Mouse (Mus musculus) heart, embryonic 11.5 days (tissue): ENCODE data around the gene Iqschfp. TPM values are rescaled to one million over a fixed set of nuclear protein-coding genes. Genes with fewer than 3 reads are reported as not detected.

Source experiments
- ATAC-seq: fragments of 200-750 bp; cut with Nextera tagmentation; replicated peaks from 2 replicates; pipeline ENCODE4 v1.8.0; 2017; ENCODE audit warnings: moderate library complexity; ENCODE audit not compliant: insufficient number of reproducible peaks, low FRiP score, low TSS enrichment
- H3K27ac ChIP-seq: fragments of 300-500 bp; sonication (generic); 2 replicates; pipeline ENCODE4 v1.5.1; 2014; ENCODE audit warnings: mild to moderate bottlenecking, low read depth, low read length
- H3K27me3 ChIP-seq: fragments of 300-500 bp; sonication (generic); 2 replicates; pipeline ENCODE4 v1.6.1; 2014; ENCODE audit warnings: mild to moderate bottlenecking, low read length, mixed read lengths; ENCODE audit not compliant: control insufficient read depth, insufficient read depth
- H3K36me3 ChIP-seq: fragments of 300-500 bp; sonication (generic); 2 replicates; pipeline ENCODE4 v1.6.1; 2014; ENCODE audit warnings: mild to moderate bottlenecking, low read length, moderate library complexity, mixed read lengths; ENCODE audit not compliant: control insufficient read depth, insufficient read depth
- H3K4me1 ChIP-seq: fragments of 300-500 bp; sonication (generic); 2 replicates; pipeline ENCODE4 v1.6.1; 2014; ENCODE audit warnings: low read length; ENCODE audit not compliant: control insufficient read depth, insufficient read depth
- H3K4me2 ChIP-seq: fragments of 300-500 bp; sonication (generic); 2 replicates; pipeline ENCODE4 v1.6.1; 2014; ENCODE audit warnings: mild to moderate bottlenecking, moderate library complexity
- H3K4me3 ChIP-seq: fragments of 300-500 bp; sonication (generic); 2 replicates; pipeline ENCODE4 v1.5.1; 2014; ENCODE audit warnings: low read depth, low read length
- H3K9ac ChIP-seq: fragments of 300-500 bp; sonication (generic); 2 replicates; pipeline ENCODE4 v1.6.1; 2014; ENCODE audit warnings: mild to moderate bottlenecking, low read depth, low read length, moderate library complexity
- H3K9me3 ChIP-seq: fragments of 300-500 bp; sonication (generic); replicated peaks from 2 replicates; pipeline ENCODE4 v1.6.1; 2016; ENCODE audit warnings: low read length; ENCODE audit not compliant: control insufficient read depth
- WGBS: fragments of 180-500 bp; shearing (Covaris S2); extraction: QIAGEN DNeasy Blood & Tissue Kit; methylation state at CpG from one replicate; pipeline ENCODE4 v1.1.7; 2014; ENCODE audit not compliant: insufficient replicate concordance; 5-methylcytosine and 5-hydroxymethylcytosine counted together
- polyA plus RNA-seq: library from polyadenylated mRNA; unstranded; fragments of >200 nt; fragmentation: Nextera tagmentation; extraction: Ambion mirVana; gene quantifications from 2 replicates; pipeline ENCODE4 v1.2.1, GENCODE M21; 2014

The Iqschfp gene
- polyA plus RNA-seq, 1 experiment from 2014 or later = 0.26 TPM

DNA sequence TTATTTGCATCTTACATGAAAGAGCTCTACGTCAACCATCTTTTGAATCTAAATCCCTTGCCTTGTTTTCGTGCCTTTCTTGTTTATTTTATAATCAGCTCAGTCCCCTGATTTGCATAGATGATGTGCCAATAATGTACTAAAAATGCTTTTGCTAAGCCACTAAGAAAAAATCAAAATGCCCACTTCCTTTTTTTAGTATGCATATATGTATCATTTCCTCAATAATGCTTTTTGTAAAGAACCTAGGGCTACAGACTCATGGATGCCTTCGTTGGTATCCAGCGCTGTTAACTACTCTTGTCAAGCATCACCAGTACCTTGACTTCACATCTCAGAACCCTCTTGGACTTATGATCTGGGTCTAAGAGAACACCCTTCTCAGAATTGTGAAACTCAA is 741.5 kb downstream of the Iqschfp start:
- no peak for ATAC-seq
- WGBS = 87% methylated on average over 4 of the region's 4 CpGs
- H3K4me1 ChIP-seq = no peaks in the 10 kb centered on the region

GRCm38 (mm10) chr3:68637960-68638359 is 745.9 kb downstream of the Iqschfp start:
- no peak overlapping the region for H3K4me2 ChIP-seq
- no peak overlapping the region for H3K9ac ChIP-seq
- no peak for ATAC-seq
- H3K4me3 ChIP-seq = no peak overlapping the region
- no peaks in the 10 kb centered on the region for H3K9me3 ChIP-seq
- no peaks in the 10 kb centered on the region for H3K27me3 ChIP-seq
- whole genome bisulfite sequencing = 51% methylated on average over 7 of the region's 7 CpGs
- H3K4me1 ChIP-seq = no peaks in the 10 kb centered on the region
- no peaks in the 10 kb centered on the region for H3K36me3 ChIP-seq
- no peak overlapping the region for H3K27ac ChIP-seq

More for the DNA sequence above, 741.5 kb downstream of the Iqschfp start:
- Histone ChIP-seq H3K4me2 (no peak overlapping the region), H3K27me3 (no peaks in the 10 kb centered on the region), H3K36me3 (no peaks in the 10 kb centered on the region), H3K27ac (no peak overlapping the region), H3K9me3 (no peaks in the 10 kb centered on the region), H3K4me3 (no peak overlapping the region), H3K9ac (no peak overlapping the region)

DNA sequence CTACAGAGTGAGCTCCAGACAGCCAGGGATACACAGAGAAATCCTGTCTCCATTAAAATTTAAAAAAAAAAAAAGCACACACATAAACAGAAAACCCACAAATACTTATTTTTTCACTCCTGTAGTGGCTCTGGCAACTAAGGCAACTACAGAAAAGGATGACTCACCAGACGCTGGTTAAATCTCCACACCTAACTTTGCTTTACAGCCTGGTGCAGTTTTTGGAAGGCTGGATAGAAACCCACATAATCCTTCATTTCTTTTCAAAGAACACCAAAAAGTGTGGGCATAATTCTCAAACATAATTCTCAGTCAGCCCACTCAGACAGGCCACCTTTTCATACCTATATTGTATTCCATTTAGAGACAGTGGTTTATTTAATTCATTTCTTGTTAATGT is 746.7 kb downstream of the Iqschfp start:
- no peak overlapping the region for H3K27ac ChIP-seq
- ATAC-seq = no peak
- no peaks in the 10 kb centered on the region for H3K27me3 ChIP-seq
- H3K9ac ChIP-seq = no peak overlapping the region
- no peak overlapping the region for H3K4me3 ChIP-seq
- WGBS = 82% methylated on average over 1 of the region's 1 CpGs
- H3K9me3 ChIP-seq = 0 out of 2 replicates have a peak, but pooled peaks cover 2% of the 10 kb centered on the region
- H3K4me1 ChIP-seq = no peaks in the 10 kb centered on the region
- H3K36me3 ChIP-seq = no peaks in the 10 kb centered on the region
- no peak overlapping the region for H3K4me2 ChIP-seq

DNA sequence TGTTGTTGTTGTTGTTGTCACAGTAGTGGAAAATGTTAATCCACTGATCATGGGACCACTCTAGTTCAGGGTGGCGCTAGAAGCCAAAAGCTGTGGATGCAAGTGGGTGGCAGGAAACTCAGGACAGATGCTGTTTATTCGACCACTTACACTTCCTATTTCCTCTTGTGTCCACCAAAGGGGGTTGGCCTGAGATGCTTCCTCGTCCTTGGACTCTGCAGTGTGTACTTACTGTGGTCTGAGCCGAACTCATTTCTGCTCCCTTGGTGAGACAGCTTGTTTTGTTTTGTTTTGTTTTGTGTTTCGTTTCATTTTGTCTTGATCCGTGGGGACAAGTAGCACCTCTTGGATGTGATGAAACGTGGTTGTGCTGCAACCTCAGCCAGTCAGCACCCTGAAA is 750.9 kb downstream of the Iqschfp start:
- H3K4me1 ChIP-seq = no peaks in the 10 kb centered on the region
- no peak overlapping the region for H3K4me3 ChIP-seq
- 71% methylated on average over 7 of the region's 7 CpGs for WGBS
- no peaks in the 10 kb centered on the region for H3K27me3 ChIP-seq
- H3K27ac ChIP-seq = no peak overlapping the region
- no peaks in the 10 kb centered on the region for H3K36me3 ChIP-seq
- 0 out of 2 replicates have a peak, but pooled peaks cover 2% of the 10 kb centered on the region for H3K9me3 ChIP-seq
- H3K4me2 ChIP-seq = no peak overlapping the region
- no peak overlapping the region for H3K9ac ChIP-seq
- ATAC-seq = no peak

DNA sequence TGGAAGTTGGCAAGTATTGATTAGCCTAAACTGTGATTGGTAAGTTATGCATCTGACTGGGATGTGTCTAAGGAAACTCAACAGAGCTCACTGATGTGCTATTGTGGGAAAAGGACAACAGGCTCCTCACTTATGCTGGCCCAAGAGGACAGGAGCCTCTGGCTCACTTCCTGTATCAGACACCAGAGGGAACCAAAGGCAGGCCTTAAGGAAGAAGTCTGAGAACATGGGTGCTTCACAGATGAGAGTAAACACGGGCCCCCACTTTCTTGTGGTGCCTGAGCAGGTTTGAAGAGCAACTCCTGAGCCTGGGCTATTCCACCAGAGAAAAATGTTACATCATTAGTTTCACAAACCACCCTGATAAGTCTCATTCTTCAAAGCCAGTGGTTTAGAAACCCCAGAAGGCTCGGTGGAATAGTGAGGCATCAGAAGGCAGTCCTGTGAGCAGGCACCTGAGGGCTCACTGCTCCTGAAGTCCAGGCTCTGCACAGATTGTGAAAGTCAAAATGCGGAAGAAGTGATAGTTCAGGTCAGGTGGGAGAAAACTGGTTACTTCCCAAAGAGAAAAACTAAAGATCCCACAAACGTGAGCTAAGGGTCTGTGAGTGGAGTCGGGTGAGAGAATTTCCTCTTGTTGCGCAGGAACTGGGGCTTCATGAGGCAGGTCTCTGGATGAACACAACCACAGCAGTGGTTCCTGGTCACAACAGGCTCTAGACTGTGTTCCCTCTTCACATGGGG is 754.5 kb downstream of the Iqschfp start:
- Histone ChIP-seq H3K9me3 (0 out of 2 replicates have a peak, but pooled peaks cover 2% of the 10 kb centered on the region), H3K4me3 (no peak overlapping the region), H3K27ac (no peak overlapping the region), H3K27me3 (no peaks in the 10 kb centered on the region), H3K9ac (no peak overlapping the region), H3K4me2 (no peak overlapping the region), H3K36me3 (no peaks in the 10 kb centered on the region), H3K4me1 (no peaks in the 10 kb centered on the region)
- ATAC-seq = no peak
- WGBS = 69% methylated on average over 6 of the region's 6 CpGs

GRCm38 (mm10) chr3:68647282-68647681 is 755.2 kb downstream of the Iqschfp start:
- no peaks in the 10 kb centered on the region for H3K36me3 ChIP-seq

DNA sequence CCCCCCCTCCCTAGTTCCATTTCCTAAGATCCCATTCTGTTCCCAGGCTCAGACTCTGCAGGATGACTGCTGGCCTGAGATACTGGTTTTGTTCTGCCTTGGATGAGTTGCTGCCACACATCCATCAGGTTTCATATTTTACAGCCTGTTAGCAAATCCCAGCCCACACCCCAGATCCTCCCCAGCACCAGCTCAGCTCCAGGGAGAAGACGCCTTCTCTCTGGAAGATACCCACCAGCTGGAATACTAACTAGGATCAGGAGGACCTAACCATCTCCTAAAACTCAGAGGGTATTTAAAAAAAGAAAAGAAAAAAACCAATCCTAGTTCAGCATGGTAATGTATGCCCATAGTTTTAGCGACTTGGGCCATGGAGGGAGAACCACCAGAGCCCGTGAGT is 758.2 kb downstream of the Iqschfp start:
- no peak overlapping the region for H3K4me3 ChIP-seq
- H3K27me3 ChIP-seq = no peaks in the 10 kb centered on the region
- ATAC-seq = no peak
- no peaks in the 10 kb centered on the region for H3K9me3 ChIP-seq
- no peaks in the 10 kb centered on the region for H3K36me3 ChIP-seq
- H3K9ac ChIP-seq = no peak overlapping the region
- H3K27ac ChIP-seq = no peak overlapping the region
- no peak overlapping the region for H3K4me2 ChIP-seq
- H3K4me1 ChIP-seq = no peaks in the 10 kb centered on the region
- WGBS = 88% methylated on average over 3 of the region's 3 CpGs

More at GRCm38 (mm10) chr3:68647282-68647681, 755.2 kb downstream of the Iqschfp start:
- Histone ChIP-seq H3K4me2 (no peak overlapping the region), H3K4me3 (no peak overlapping the region), H3K27ac (no peak overlapping the region), H3K27me3 (no peaks in the 10 kb centered on the region), H3K9ac (no peak overlapping the region), H3K4me1 (no peaks in the 10 kb centered on the region), H3K9me3 (0 out of 2 replicates have a peak, but pooled peaks cover 2% of the 10 kb centered on the region)
- WGBS = 64% methylated on average over 3 of the region's 3 CpGs
- no peak for ATAC-seq

- Histone ChIP-seq H3K27ac (no peak overlapping the region), H3K4me1 (peaks cover 11% of the 10 kb centered on the region; the same call in 1 of the 2 replicates), H3K36me3 (no peaks in the 10 kb centered on the region), H3K27me3 (no peaks in the 10 kb centered on the region), H3K4me2 (no peak overlapping the region), H3K9ac (no peak overlapping the region), H3K4me3 (no peak overlapping the region), H3K9me3 (no peaks in the 10 kb centered on the region)
- ATAC-seq = no peak
- WGBS = 68% methylated on average over 4 of the region's 4 CpGs
Measured at GRCm38 (mm10) chr3:68656607-68657352, 764.7 kb downstream of the Iqschfp start.
